Mouse (Mus musculus): ENCODE data around the gene Ntrk3. TPM values are rescaled to one million over a fixed set of nuclear protein-coding genes. Genes with fewer than 3 reads are reported as not detected.
A peak's percentile ranks its signal among the peaks of the same experiment; 100 is the strongest.

Ntrk3 gene
- polyA plus RNA-seq, 1 experiment from 2014 or later, result 37.4 TPM

GRCm38 (mm10) chr7:78261420-78262125, 476.2 kb downstream of the Ntrk3 start:
- 32% methylated on average over 8 of the region's 8 CpGs for WGBS
- no peak overlapping the region for H3K4me3 ChIP-seq (replicated peaks; ENCODE audit: low read length)
- no peak overlapping the region for H3K27ac ChIP-seq (ENCODE audit: low read length)
- no peaks in the 10 kb centered on the region for H3K27me3 ChIP-seq (replicated peaks; ENCODE audit: control insufficient read depth, insufficient read depth, low read length)
- no peak overlapping the region for H3K4me2 ChIP-seq (ENCODE audit: low read length)
- ATAC-seq, result peak; percentile 67
- peaks cover 4% of the 10 kb centered on the region; the same call in 1 of the 2 replicates for H3K4me1 ChIP-seq (replicated peaks; ENCODE audit: control insufficient read depth, insufficient read depth, low read length)
- no peak overlapping the region for H3K9ac ChIP-seq (replicated peaks; ENCODE audit: low read depth, low read length)
- H3K36me3 ChIP-seq (ENCODE audit: control insufficient read depth, insufficient read depth), result no peaks in the 10 kb centered on the region
- H3K9me3 ChIP-seq (ENCODE audit: control insufficient read depth, low read length), result no peaks in the 10 kb centered on the region

- H3K9ac ChIP-seq (replicated peaks; ENCODE audit: low read depth, low read length), result no peak overlapping the region
- no peaks in the 10 kb centered on the region for H3K9me3 ChIP-seq (ENCODE audit: control insufficient read depth, low read length)
- peaks cover 4% of the 10 kb centered on the region; the same call in 1 of the 2 replicates for H3K4me1 ChIP-seq (replicated peaks; ENCODE audit: control insufficient read depth, insufficient read depth, low read length)
- H3K27me3 ChIP-seq (replicated peaks; ENCODE audit: control insufficient read depth, insufficient read depth, low read length), result no peaks in the 10 kb centered on the region
- no peak overlapping the region for H3K27ac ChIP-seq (ENCODE audit: low read length)
- WGBS, result 46% methylated on average over 4 of the region's 4 CpGs
- no peak overlapping the region for H3K4me3 ChIP-seq (replicated peaks; ENCODE audit: low read length)
- ATAC-seq, result no peak
- no peaks in the 10 kb centered on the region for H3K36me3 ChIP-seq (ENCODE audit: control insufficient read depth, insufficient read depth)
- no peak overlapping the region for H3K4me2 ChIP-seq (ENCODE audit: low read length)
Observed at GRCm38 (mm10) chr7:78258151-78258550, 479.7 kb downstream of the Ntrk3 start.

GRCm38 (mm10) chr7:78253777-78254385, 483.9 kb downstream of the Ntrk3 start:
- H3K27ac ChIP-seq (ENCODE audit: low read length), result no peak overlapping the region
- H3K9ac ChIP-seq (replicated peaks; ENCODE audit: low read depth, low read length), result no peak overlapping the region
- H3K36me3 ChIP-seq (ENCODE audit: control insufficient read depth, insufficient read depth), result no peaks in the 10 kb centered on the region
- no peaks in the 10 kb centered on the region for H3K27me3 ChIP-seq (replicated peaks; ENCODE audit: control insufficient read depth, insufficient read depth, low read length)
- WGBS, result 69% methylated on average over 3 of the region's 3 CpGs
- ATAC-seq, result peak; percentile 31; the same call in 1 of the 2 replicates
- H3K4me3 ChIP-seq (replicated peaks; ENCODE audit: low read length), result no peak overlapping the region
- H3K4me2 ChIP-seq (ENCODE audit: low read length), result no peak overlapping the region
- no peaks in the 10 kb centered on the region for H3K9me3 ChIP-seq (ENCODE audit: control insufficient read depth, low read length)
- no peaks in the 10 kb centered on the region for H3K4me1 ChIP-seq (replicated peaks; ENCODE audit: control insufficient read depth, insufficient read depth, low read length)

GRCm38 (mm10) chr7:78248119-78248642, 489.6 kb downstream of the Ntrk3 start:
- Histone ChIP-seq H3K9me3 (ENCODE audit: control insufficient read depth, low read length) (no peaks in the 10 kb centered on the region), H3K4me3 (replicated peaks; ENCODE audit: low read length) (no peak overlapping the region), H3K4me2 (ENCODE audit: low read length) (no peak overlapping the region), H3K36me3 (ENCODE audit: control insufficient read depth, insufficient read depth) (peaks cover 10% of the 10 kb centered on the region), H3K27me3 (replicated peaks; ENCODE audit: control insufficient read depth, insufficient read depth, low read length) (no peaks in the 10 kb centered on the region), H3K9ac (replicated peaks; ENCODE audit: low read depth, low read length) (no peak overlapping the region), H3K27ac (ENCODE audit: low read length) (no peak overlapping the region), H3K4me1 (replicated peaks; ENCODE audit: control insufficient read depth, insufficient read depth, low read length) (0 out of 2 replicates have a peak, but pooled peaks cover under 1% of the 10 kb centered on the region)
- WGBS, result 75% methylated on average over 5 of the region's 5 CpGs
- ATAC-seq, result no peak

- H3K4me1 ChIP-seq (replicated peaks; ENCODE audit: control insufficient read depth, insufficient read depth, low read length), result peaks cover 9% of the 10 kb centered on the region
- no peaks in the 10 kb centered on the region for H3K9me3 ChIP-seq (ENCODE audit: control insufficient read depth, low read length)
- H3K9ac ChIP-seq (replicated peaks; ENCODE audit: low read depth, low read length), result no peak overlapping the region
- H3K4me3 ChIP-seq (replicated peaks; ENCODE audit: low read length), result no peak overlapping the region
- H3K27ac ChIP-seq (ENCODE audit: low read length), result no peak overlapping the region
- H3K27me3 ChIP-seq (replicated peaks; ENCODE audit: control insufficient read depth, insufficient read depth, low read length), result no peaks in the 10 kb centered on the region
- no peaks in the 10 kb centered on the region for H3K36me3 ChIP-seq (ENCODE audit: control insufficient read depth, insufficient read depth)
- peak; percentile 59 for ATAC-seq
- H3K4me2 ChIP-seq (ENCODE audit: low read length), result no peak overlapping the region
- WGBS, result 10% methylated on average over 2 of the region's 2 CpGs
Observed at GRCm38 (mm10) chr7:78239012-78239411, 498.8 kb downstream of the Ntrk3 start.

GRCm38 (mm10) chr7:78221668-78222067, 516.1 kb downstream of the Ntrk3 start:
- no peak overlapping the region for H3K9ac ChIP-seq (replicated peaks; ENCODE audit: low read depth, low read length)
- no peak for ATAC-seq
- no peaks in the 10 kb centered on the region for H3K27me3 ChIP-seq (replicated peaks; ENCODE audit: control insufficient read depth, insufficient read depth, low read length)
- H3K9me3 ChIP-seq (ENCODE audit: control insufficient read depth, low read length), result no peaks in the 10 kb centered on the region
- H3K4me2 ChIP-seq (ENCODE audit: low read length), result no peak overlapping the region
- H3K27ac ChIP-seq (ENCODE audit: low read length), result no peak overlapping the region
- no peak overlapping the region for H3K4me3 ChIP-seq (replicated peaks; ENCODE audit: low read length)
- H3K36me3 ChIP-seq (ENCODE audit: control insufficient read depth, insufficient read depth), result no peaks in the 10 kb centered on the region
- WGBS, result 46% methylated on average over 6 of the region's 6 CpGs
- 0 out of 2 replicates have a peak, but pooled peaks cover 4% of the 10 kb centered on the region for H3K4me1 ChIP-seq (replicated peaks; ENCODE audit: control insufficient read depth, insufficient read depth, low read length)

GRCm38 (mm10) chr7:78220949-78221348, 516.9 kb downstream of the Ntrk3 start:
- Histone ChIP-seq H3K9ac (replicated peaks; ENCODE audit: low read depth, low read length) (no peak overlapping the region), H3K4me3 (replicated peaks; ENCODE audit: low read length) (no peak overlapping the region), H3K36me3 (ENCODE audit: control insufficient read depth, insufficient read depth) (no peaks in the 10 kb centered on the region), H3K4me2 (ENCODE audit: low read length) (no peak overlapping the region), H3K4me1 (replicated peaks; ENCODE audit: control insufficient read depth, insufficient read depth, low read length) (0 out of 2 replicates have a peak, but pooled peaks cover 4% of the 10 kb centered on the region), H3K27ac (ENCODE audit: low read length) (no peak overlapping the region), H3K9me3 (ENCODE audit: control insufficient read depth, low read length) (no peaks in the 10 kb centered on the region), H3K27me3 (replicated peaks; ENCODE audit: control insufficient read depth, insufficient read depth, low read length) (no peaks in the 10 kb centered on the region)
- WGBS, result 41% methylated on average over 4 of the region's 4 CpGs
- no peak for ATAC-seq

- Histone ChIP-seq H3K36me3 (ENCODE audit: control insufficient read depth, insufficient read depth) (peaks cover 2% of the 10 kb centered on the region; the same call in 1 of the 2 replicates), H3K4me1 (replicated peaks; ENCODE audit: control insufficient read depth, insufficient read depth, low read length) (peaks cover 11% of the 10 kb centered on the region), H3K27ac (ENCODE audit: low read length) (no peak overlapping the region; the same call in 1 of the 2 replicates), H3K27me3 (replicated peaks; ENCODE audit: control insufficient read depth, insufficient read depth, low read length) (no peaks in the 10 kb centered on the region), H3K4me2 (ENCODE audit: low read length) (peak overlapping the region; percentile 17; the same call in 1 of the 2 replicates), H3K9me3 (ENCODE audit: control insufficient read depth, low read length) (no peaks in the 10 kb centered on the region), H3K4me3 (replicated peaks; ENCODE audit: low read length) (no peak overlapping the region), H3K9ac (replicated peaks; ENCODE audit: low read depth, low read length) (0 out of 2 replicates have a peak overlapping the region, but pooled peaks have one; percentile 18)
- 12% methylated on average over 17 of the region's 17 CpGs for WGBS
- ATAC-seq, result peak; percentile 91
Observed at GRCm38 (mm10) chr7:78190931-78191653, 546.7 kb downstream of the Ntrk3 start.

- Histone ChIP-seq H3K36me3 (ENCODE audit: control insufficient read depth, insufficient read depth) (peaks cover 2% of the 10 kb centered on the region; the same call in 1 of the 2 replicates), H3K27me3 (replicated peaks; ENCODE audit: control insufficient read depth, insufficient read depth, low read length) (no peaks in the 10 kb centered on the region), H3K27ac (ENCODE audit: low read length) (no peak overlapping the region), H3K9ac (replicated peaks; ENCODE audit: low read depth, low read length) (no peak overlapping the region), H3K4me1 (replicated peaks; ENCODE audit: control insufficient read depth, insufficient read depth, low read length) (peaks cover 2% of the 10 kb centered on the region), H3K9me3 (ENCODE audit: control insufficient read depth, low read length) (no peaks in the 10 kb centered on the region), H3K4me2 (ENCODE audit: low read length) (no peak overlapping the region), H3K4me3 (replicated peaks; ENCODE audit: low read length) (no peak overlapping the region)
- no peak for ATAC-seq
- 84% methylated on average over 4 of the region's 4 CpGs for WGBS
Observed at GRCm38 (mm10) chr7:78185578-78185977, 552.2 kb downstream of the Ntrk3 start.

Data from forebrain, embryonic 16.5 days (tissue).